Mouse (Mus musculus) monocyte, adult 5-6 weeks (primary cell): Measurements from ENCODE around the gene Olfm2. TPM values are rescaled to one million over a fixed set of nuclear protein-coding genes. Genes with fewer than 3 reads are reported as not detected.
"Not testable (repeated sequence)": the region's sequence is repeated elsewhere in the genome, so short reads cannot be mapped to it uniquely, and the experiment has no call there.

ENCODE experiments used
- ATAC-seq: fragments of 153-309, 156-312 bp; replicated peaks from 2 replicates; pipeline ENCODE4 v1.8.0; 2017; ENCODE audit warnings: mild to moderate bottlenecking; ENCODE audit not compliant: low TSS enrichment, insufficient number of reproducible peaks, severe bottlenecking, poor library complexity, low FRiP score
- total RNA-seq: library from RNA; stranded (forward); fragments of 200-1000, 200-491, 200-594 nt; gene quantifications from 3 replicates; pipeline ENCODE4 v1.2.3, GENCODE M21; 2017

Gene Olfm2
- total RNA-seq, 1 experiment from 2014 or later: not detected

DNA sequence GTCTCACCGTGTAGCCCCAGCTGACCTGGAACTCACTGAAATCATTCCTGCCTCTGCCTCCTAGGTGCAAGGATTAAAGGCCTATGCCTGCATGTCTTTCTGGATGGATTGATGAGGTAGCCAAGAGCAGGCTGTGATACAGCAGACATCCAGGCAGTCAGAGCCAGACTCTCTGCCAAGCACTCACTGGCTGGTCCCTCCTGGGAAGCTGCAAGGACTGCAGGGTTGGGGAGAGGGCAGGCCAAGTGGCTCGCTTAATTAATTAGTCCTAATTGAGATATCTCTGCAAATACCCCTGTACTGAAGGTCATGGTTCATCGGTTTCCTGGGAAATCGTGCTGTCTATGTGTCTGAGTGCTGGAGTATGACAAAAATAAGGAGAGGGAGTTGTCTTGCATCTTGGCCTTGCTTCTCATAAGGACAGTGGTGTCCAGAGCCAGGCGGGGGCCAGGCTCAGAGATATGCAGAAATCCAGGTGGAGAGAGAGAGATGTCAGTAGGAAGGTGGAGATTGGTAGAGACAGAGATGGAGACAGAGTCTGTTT is 33.1 kb downstream of the Olfm2 start:
- no peak for ATAC-seq

- ATAC-seq: no peak
Measured at GRCm38 (mm10) chr9:20710471-20710870, 35.7 kb downstream of the Olfm2 start.

DNA sequence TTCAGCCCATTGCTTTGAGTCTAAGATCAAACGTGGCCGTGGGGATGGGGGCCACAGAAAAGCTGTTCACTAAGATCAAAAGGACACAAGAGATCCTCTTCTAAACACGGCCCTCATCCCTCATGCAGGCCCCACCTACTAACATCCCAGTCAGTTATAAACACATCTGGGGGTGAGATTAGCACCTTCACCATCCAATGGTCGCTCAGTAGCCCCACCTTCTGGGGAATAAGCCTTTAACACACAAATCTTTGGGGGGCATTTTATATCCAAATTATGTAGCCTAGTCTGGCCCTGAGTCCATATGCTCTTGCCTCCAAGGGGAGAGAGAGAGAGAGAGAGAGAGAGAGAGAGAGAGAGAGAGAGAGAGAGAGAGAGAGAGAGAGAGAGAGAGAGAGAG is 40.2 kb downstream of the Olfm2 start:
- no peak for ATAC-seq

DNA sequence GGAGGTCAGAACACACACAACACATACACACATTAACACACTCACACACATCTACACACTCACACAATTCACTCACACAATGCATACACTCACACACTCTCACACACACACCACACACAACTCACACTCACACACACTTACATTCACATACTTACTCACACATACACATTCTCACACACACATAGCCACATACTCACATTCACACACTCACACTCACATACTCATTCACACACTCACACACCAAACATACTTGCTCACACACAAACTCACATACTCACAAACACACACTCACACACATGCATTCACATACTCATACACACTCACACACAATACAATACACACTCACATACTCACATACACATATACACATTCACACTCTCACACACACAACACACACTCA is 40.7 kb downstream of the Olfm2 start:
- ATAC-seq: no peak

GRCm38 (mm10) chr9:20703832-20704380 is 42.2 kb downstream of the Olfm2 start:
- no peak for ATAC-seq

GRCm38 (mm10) chr9:20697466-20697865 is 48.7 kb downstream of the Olfm2 start:
- ATAC-seq: no peak

GRCm38 (mm10) chr9:20696107-20696712 is 49.9 kb downstream of the Olfm2 start:
- ATAC-seq: no peak

DNA sequence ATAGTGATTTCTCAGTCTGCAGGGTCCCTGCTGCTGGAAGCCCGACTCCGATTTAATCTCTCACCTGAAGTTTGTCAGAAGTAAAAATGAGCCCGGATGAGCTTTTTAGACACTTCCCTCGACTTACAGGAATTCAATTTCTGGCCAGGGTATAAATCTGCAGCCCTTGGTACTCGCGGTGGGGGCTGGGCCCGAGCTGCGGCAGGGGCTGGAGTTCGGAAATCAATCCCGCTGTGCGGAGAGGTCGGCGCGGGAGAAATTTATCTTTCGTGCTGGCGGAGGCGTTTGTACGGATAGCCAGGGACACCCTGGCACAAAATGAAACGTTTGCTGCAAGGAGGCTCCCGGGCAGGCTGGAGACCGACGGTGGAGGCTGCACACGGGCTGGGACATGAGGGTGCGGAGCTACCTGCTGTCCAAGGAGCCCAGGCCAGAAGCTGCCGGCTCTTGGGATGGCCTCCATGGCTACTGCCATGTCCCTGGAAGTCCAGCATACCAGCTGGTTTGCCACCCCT is 51.4 kb downstream of the Olfm2 start:
- no peak for ATAC-seq

DNA sequence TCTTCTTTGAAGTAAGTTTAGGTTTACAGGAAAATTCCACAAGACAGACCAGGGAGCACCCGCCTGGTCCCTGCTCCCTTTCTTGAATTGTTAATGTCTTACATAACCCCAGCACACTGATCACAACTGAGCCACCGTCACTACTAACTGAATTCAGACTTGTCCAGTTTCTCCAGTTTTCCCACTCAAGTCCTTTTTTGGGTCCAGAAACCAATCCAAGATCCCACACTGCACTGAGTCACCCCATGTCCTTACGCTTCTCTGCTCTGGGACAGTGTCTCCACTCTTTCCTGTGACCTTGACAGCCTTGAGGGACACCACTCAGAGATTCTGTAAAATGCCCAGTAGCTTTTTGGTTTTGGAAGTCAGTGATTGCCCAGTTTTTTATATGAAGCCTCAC is 53.3 kb downstream of the Olfm2 start:
- no peak for ATAC-seq

DNA sequence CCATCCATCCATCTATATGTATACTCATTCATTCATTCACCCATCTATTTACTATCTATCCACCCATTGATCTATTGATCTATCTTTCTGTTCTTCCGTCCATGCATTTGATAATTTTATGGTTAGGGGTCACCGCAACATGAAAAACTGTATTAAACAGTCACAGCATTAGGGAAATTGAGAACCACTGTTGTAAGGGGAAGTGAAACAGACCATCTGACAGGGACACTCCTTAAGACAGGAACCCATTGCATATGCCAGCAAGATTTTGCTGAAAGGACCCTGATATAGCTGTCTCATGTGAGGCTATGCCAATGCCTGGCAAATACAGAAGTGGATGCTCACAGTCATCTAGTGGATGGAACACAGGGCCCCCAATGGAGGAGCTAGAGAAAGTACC is 55.7 kb downstream of the Olfm2 start:
- ATAC-seq: not testable (repeated sequence)

- ATAC-seq: no peak
Measured at GRCm38 (mm10) chr9:20689913-20690312, 56.2 kb downstream of the Olfm2 start.

- ATAC-seq: no peak
Measured at GRCm38 (mm10) chr9:20689403-20689802, 56.7 kb downstream of the Olfm2 start.

- no peak for ATAC-seq
Measured at GRCm38 (mm10) chr9:20685081-20685861, 60.9 kb downstream of the Olfm2 start.

DNA sequence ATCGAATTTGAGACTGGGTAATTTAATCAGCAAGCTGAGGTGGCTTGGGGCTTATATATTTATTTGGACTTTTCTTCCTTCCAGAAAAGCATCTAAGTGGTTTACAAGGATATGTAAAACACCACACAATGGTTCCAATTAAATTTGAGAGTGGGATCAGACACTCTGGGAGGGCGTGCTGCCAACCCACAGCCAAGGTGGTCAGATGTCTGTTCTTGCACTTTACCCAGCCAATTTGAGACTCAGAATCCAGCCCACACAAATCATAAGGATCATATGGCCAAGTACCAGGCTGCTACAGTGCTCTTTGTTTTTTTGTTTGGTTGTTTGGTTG is 63.8 kb downstream of the Olfm2 start:
- no peak for ATAC-seq

- no peak for ATAC-seq
Measured at GRCm38 (mm10) chr9:20681546-20682388, 64.4 kb downstream of the Olfm2 start.

- no peak for ATAC-seq
Measured at GRCm38 (mm10) chr9:20680378-20680958, 65.7 kb downstream of the Olfm2 start.

DNA sequence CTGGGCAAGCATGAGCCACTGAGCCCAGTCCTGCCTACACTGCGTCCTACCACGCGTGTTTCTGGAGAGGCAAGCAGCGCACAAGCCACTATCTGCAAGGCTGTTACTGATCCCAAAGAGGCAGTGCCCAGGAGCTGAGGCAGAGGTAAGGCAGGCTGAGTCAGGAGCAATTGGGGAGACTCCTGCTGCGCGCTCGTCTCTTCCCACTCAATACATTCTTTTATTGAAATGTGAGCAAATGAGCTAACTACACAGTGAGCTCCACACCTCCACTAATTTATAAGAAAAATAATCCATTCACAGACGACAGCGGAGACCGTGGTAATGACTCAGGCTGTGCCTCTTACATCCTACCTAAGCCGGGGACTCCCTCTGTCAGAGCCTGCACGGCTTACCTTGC is 68.3 kb downstream of the Olfm2 start:
- no peak for ATAC-seq

DNA sequence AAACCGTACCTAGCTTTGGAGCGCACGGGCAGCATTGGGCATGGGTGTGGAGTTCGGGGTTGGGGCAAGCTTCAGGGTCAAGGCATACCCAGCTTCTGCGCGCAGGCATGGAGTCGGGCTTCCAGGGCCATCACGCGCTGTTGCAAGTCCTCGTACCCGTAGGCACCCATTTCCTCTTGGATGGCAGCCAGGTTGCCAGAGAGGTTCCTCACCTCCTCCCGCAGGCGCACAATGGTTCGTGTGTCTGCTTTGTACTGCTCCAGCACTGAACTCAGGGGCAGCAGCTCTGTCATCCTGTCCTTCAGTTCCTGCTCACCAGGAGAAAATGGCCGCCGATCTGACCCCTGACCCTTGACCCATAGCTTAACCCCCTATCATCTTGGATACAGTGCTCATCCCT is 74.1 kb downstream of the Olfm2 start:
- no peak for ATAC-seq

DNA sequence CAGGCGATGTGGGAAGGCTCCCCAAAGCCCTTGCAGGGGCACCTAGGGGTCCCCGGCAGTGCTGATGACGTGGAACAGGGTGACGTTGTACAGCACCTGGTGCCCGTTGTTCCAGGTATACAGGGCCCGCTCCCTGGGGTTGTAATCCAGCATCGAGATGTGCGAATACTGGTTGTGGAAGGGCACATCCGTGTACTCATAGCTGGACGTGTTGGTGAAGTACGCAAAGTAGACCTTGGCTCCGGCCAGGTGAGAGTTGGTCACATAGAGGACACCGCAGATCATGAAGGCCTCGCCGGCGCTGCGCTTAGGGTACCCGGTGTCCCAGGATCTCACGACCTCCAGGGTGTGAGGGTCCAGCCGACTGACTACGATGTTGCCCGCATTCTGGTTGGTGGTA is 78.1 kb downstream of the Olfm2 start:
- no peak for ATAC-seq
